Mouse (Mus musculus) adrenal gland, postnatal 36 days (tissue): ENCODE measurements around the gene Sh2b2. TPM values are rescaled to one million over a fixed set of nuclear protein-coding genes. Genes with fewer than 3 reads are reported as not detected.
A peak's percentile ranks its signal among the peaks of the same experiment; 100 is the strongest.
"Not testable (repeated sequence)": the region's sequence is repeated elsewhere in the genome, so short reads cannot be mapped to it uniquely, and the experiment has no call there.

Experiments
- DNase-seq, 2 experiments: peaks; one replicate each; pipeline ENCODE4 v3.0.0; 2021; ENCODE audit warnings: mixed read lengths in 1 of 2
- total RNA-seq, 2 experiments: library from RNA; stranded (reverse); gene quantifications; 2 replicates each; pipeline ENCODE4 v1.2.3; 2021

Sh2b2 gene
- total RNA-seq, 2 experiments from 2014 or later: 19.7 to 21.0 TPM

DNA sequence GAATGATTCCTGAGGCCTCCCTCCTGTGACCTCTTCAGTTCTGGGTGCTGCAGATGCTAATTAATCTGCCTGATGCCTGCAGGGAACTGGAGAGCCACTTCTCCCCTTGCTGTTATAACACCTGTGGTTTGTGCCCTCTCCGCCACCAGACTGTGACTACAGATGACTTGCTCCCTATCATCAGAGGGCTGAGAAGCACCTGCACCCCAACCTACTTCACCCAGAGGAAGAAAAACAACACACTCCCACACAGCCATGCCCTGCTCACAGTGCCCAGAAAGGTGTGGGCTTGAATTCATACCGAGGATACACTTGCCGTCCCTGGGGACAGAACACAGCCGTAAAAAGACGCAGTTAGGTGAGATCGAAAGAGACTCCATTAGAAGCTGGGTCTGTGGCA lies 5.2 kb downstream of the Sh2b2 start:
- no peak for DNase-seq

DNA sequence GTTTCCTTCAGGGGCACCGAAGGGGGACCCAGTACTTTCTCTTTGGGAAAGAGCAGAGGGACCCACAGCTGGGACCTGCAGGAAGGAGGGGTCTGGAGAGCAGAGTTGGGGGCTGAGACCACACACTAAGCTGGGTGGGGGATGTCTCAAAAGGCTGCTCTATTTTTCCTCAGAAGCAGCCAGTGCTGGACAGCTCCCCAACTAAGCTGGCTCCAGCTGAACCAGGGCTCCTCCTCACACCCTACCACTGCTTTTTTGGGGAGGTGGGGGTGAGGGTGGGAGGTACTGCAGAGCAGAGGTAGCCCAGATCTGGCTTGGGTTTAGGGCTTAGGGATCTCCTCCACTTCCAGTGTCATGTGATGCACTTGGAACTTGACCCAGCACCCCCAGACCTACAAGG lies 6.0 kb downstream of the Sh2b2 start:
- no peak for DNase-seq

DNA sequence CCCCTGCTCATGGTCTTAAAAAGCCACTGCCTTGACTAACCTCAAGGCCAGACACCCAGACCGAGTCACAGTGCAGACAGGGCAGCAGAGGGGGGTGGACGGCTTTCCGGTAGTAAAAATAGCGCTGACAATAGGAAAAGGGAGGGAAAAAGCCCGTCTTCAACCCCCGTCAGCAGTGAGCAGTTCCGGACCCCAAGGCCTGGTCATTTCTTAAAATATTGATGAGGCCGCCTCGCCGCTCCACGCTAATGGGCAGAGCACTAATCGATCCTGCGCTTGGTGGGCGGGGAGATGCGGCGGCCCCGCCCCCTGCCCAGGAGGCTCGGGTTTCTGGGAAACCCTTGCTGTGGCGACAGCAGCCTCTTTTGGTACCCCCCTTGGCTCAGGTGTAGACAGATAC lies 8.7 kb downstream of the Sh2b2 start:
- peak; percentile 20 to 48 for DNase-seq

DNA sequence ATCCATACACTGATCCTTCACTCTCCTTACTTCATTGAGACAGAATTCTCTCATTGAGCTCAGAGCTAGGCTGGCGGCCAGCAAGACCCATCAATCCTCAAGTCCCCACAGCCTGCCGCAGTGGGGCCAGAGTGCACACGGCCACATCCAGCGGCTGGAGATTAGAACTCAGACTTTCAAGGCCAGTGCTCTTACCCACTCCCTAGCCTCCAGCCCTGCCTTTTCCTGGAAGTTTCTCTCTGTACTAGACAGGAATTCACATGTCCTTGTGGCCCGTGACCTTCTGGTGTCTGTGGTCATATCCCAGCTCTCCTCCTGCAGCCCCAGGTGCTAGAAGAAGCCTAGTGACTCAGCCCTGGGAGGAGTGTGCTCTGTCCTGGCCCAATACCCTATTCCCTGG lies 9.7 kb downstream of the Sh2b2 start:
- peak; percentile 59 to 74 for DNase-seq

DNA sequence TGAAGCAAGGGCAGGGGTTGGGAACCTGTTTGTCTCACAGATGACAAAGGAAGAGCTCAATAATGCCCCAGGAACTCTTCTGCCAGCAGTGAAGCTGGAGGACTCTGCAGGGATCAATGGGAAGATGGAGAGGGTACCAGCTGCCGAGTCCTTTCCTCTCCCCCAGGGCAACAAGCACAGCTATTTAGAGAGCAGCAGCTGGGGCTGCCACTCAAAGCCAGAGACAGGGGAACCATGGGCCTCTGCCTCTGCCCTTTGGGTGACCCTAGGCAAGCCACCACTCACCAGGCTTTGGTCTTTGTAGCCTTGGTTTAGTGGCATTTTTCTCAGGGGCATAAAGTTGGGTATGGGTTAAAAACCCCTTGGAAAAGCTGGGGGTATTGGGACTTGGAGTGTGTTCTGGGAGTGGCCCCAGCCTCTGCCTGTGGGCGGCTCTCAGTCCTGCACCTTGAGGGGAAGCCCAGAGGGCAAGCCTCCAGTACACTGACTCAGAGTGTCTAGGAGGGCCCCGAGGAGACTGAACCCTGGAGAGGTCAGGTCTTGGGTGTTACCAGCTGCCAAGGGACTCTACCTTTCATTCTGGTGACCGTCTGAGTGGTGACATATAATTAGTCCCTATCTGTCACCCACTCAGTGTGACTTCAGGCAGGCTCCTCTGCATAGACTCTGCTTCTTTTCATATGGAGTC lies 15.9 kb downstream of the Sh2b2 start:
- DNase-seq: no peak

DNA sequence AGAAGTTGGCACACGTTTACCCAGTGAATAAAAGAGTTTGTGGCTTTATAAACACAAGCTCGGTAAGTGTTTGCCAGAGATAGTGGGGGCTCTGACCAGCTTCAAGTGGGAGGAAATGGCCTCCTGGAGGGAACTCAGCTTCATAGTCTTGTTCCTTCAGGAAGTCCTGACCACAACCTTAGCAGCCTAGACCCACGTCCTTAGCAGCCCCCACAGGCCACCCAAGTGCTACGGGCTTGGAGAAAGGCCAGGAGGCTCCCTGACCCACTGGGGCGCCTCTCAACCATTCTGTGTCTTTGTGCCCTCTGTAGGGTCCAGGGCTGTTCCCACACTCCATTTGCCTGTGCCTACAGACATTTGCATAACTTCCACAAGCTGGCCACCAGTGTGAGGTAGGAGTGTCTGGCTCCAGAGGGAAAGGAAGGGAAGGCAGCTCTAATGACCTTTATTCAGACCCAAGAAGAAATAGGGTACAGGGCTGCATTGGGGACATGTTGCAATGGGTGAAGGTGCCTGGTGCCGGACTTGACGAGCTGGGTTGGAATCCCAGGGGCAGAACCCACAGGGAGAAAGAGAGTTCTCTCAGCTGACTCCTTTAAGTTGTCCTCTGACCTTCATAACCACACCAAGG lies 20.0 kb downstream of the Sh2b2 start:
- no peak for DNase-seq

DNA sequence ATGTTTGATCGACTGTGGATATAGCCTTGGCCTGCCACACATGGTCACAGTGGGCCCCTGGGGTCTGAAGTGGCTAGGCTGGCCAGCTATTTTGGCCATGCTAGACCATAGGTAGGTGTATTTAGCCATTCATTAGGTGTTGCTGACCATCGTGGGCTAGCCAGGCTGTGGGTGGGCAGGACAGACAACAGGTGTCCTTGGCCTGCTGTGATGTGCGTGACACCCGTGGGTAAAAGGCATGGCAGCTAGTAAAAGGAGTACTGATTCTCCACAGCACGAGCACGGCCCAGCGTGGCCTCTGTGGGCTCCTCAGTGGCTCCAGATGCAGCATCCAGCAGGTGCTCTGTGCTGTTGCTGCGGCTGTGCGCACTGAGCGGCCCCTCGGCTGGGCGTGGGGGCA lies 27.8 kb downstream of the Sh2b2 start:
- no peak for DNase-seq

DNA sequence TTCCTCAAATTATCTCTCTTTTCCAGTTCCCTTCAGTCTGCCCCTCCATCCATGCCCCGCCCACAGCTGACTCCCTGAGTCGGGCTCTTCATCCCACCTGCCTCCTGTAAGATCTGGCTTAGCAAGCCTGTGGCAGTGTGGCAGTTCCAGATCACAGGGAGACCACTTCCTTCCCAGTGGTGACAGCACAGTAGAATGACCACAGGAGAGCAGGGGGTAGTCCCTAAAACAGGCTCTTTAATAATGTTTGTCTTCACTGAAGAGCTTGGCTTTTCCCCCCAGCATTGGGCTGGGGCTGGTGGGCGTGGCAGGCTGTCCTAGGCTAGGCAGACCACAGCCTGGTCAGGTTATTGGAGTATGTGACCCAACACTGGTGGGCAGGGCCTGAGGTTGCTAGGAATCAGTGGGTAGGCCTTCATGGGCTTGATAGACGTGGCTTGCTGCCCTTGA lies 28.4 kb downstream of the Sh2b2 start:
- peak in 1 of 2 experiments; percentile 19 for DNase-seq

DNA sequence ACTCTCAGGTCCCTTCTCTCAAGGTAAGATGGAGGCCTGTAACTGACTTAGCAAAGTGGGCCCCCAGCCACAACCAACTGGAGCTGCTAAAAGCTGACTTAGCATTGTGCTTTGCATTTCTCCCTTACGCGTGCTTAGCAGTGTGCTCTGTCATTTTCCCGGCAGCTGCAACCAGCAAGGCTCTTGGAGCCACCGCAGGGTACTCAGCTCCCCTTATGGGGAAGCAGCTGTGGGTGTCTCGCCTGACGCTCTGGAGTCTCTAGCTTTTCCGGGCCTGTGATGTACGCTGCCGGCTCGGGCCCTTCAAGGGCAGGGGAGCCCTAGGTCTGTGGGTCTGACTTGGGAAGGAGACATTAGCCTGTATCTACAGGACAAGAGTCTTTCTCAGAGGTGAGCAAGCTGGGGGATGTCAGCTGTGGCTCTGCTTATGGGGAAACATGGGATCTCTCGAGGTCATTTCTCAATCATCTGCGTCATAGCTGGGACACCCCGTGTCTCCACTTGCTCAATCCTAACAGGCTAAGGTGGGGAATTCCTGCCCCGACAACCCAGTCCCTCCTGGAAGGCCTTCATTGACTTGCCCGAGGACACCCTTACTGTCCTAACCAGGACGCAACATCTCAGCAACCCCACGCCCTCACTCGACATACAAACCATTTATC lies 29.2 kb downstream of the Sh2b2 start:
- DNase-seq: peak in 1 of 2 experiments; percentile 24

DNA sequence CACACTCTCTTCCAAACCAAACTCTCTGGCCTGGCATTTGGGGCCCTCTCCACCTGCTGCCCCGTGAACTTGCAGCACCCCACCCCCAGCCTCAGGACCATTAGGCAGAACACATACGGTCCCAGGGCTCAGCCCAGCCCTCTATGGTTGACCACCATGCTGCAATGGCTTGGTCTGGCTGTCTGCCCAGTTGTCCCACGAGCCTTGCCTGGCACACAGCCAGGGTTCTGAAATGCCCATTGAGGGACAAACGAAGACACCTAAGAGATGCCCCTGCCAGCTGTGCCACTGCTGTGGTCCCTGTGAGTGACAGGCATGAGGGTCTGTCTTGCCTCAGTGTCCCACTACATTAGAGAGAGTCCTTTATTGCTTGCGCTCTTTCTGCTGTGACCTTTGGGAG lies 30.4 kb downstream of the Sh2b2 start:
- DNase-seq: peak; percentile 43 to 59

DNA sequence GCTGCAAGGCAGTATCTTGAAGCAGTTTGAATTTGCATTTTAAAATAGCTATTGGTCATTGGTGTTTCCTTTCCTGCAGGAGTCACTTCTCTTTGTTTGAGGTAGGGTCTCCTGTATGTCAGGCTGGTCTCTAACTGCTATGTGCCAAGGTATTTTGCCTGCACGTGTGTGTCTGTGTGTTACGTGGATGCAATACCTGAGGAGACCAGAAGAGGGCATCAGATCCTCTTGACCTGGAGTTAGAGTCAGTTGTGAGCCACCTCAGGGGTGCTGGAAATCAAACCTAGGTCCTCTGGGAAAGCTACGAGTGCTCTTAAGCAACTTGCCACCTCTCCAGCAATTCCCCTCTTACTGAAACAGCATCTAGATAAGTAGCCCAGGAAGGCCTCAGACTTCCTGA lies 31.1 kb downstream of the Sh2b2 start:
- no peak for DNase-seq

DNA sequence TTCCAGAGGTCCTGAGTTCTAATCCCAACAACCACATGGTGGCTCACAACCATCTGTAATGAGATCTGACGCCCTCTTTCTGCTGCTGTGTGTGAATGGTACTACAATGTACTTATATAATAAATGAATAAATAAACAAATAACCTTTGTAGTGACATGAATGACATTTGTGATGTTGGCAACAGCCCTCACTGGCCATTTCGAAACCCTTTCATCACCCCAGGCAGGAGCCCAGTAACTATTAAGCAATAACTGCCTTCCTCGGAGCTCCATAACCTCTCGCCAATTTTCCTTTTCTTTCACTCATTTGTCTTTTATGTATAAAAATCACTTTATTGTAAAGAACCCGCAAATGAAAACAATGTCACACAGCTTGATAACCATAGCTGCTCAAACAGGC lies 32.6 kb downstream of the Sh2b2 start:
- peak in 1 of 2 experiments; percentile 63 for DNase-seq

DNA sequence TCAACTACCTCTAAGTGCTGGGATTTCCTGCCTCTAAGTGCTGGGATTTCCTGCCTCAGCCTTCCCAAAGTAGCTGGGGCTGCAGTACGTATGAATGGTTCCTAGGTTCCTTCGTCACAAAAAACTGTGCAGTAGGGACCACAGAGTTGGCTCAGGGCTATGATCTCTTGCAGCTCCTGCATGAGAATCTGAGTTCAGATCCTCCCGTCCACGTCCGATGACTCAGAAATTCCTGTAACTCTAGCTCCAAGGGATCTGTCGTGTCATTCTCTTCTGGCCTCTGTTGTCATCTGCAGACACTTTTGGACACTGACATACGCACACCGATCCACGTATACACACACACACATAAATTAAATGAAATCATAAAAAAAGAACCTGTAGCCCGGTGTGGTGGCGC lies 33.6 kb downstream of the Sh2b2 start:
- peak in 1 of 2 experiments; percentile 24 for DNase-seq

DNA sequence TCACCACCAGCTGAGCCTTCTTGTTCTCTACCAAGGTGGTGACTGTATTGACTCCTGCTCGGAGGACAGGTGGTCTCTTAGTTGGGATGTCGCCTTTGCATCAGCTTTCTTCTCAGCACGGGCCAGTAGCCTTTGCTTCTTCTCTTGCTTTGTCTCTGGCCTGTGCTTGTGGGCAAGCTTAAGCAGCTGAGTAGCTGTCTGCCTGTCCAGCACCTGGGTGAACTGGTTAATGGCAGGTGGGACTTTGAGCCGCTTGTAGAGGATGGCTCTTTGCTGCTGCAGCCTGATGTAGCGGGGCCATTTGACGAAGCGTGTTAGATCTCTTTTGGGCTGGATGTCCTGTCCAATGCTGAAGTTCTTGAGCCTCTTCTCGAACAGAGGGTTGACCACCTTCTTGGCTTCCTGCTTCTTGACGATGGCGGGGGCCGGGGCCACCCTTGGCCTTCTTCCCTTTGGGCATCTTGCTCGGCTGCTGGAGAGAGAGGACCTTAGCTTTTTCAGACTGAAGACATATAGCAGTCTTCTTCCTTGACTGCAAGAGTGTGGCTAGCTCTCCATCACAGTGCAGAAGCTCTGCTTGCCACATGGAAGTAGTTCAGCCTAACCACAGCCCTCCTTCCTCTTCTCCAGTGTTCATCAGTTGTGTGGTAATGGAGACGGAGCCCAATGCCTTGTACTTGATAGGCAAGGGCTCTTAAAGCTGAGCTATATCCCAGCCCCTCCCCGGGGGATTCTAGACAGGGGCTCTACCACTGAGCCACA lies 34.8 kb downstream of the Sh2b2 start:
- not testable (repeated sequence) for DNase-seq

DNA sequence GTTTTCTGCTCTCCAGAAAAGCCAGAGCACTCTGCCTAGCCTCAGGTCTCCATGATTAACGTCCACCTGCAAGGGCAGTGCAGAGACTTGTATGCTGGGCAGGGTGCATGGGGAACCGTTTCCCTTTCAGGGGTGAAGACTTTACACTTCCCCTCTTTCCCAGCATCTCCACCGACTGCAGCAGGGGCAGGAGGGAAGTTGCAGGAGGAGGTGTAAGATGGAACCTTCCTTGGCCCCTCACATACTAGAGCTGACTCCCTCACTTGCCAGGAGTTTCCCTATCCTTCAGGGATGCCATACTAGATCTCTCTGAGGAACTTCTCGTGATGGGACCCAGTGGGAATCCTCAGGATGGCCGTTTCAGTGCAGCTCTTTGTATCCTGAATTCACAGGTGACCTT lies 35.8 kb downstream of the Sh2b2 start:
- no peak for DNase-seq

DNA sequence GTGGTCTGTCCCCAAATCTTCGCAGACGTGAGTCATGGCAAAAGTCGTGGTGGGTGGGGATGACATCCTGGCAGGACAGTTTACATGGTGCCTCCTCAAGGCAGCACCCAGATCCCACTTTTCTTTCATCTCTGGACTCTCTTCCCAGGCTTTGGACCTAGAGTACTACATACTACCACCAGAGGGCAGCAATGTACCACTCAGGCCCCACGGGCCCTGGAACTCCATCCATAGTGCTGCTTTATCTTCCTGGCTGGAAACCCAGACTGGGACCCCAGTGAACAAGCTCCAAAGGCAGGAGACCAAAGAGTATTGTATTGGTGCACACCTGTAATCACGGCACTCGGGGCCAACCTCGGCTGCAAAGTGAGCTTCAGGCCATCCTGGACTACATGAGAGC lies 44.5 kb downstream of the Sh2b2 start:
- DNase-seq: peak; percentile 66 to 78

DNA sequence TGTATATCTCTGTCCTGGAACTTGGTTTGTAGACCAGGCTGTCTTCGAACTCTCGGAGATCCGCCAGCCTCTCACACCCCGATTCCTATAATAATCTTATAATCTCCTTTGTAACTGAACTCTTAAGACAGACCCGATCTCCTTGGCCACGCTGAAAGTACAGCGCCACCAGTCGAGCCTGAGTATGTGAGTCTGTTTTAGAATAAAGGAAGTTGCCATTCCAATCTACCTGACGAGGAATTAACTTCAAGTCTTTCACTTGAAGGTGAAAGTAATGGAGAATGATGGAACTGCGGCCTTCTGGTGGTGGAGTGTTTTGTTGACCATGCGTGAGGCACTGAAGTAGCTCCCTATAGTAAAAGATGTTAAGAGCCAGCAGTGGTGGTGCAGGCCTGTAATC lies 46.8 kb downstream of the Sh2b2 start:
- peak in 1 of 2 experiments; percentile 12 for DNase-seq

DNA sequence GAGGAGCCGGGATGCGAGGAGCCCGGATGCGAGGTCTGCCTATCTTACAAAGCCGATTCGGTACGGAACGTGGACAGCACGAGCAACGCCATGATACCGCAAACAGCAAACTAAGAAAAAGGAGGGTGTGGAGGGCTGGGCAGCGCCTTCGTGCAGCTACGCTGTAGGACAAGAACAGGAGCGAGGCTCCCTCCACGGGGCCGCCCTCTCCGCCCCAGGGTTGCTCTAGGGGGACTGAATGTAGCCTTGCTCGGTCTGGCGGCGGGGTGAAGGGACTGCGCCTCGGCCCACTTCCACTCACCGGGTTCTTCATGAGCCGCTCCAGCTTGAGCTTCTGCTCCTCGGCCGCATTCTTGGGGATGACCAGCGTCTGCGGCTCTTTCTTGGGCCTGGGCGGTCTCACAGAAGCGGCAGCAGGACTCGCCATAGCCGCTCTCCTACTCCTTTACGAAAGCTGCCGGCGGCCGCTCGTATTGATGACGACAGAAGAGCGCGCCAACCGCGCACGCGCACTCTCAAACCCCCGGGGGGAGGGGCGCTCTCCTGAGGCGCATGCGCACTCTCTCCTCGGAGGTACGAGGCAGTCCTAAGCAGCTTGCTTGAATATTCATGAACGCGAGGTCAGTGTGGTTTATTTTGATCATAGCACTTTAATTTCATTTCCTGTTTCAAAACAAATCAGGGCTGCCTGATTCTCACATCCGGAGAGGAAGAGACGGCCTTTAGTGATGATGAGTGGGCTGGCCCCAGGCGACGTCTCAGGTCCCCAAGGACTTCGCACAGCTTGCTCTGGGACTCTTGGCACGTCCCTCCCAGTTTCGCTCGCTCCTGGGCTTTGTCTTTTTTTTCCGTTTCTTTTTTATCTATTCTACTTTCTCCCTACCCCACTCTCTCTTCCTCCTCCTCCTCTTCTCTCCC lies 47.6 kb downstream of the Sh2b2 start, which contains the start of gene Prkrip1:
TSS of gene Prkrip1 (minus strand) at position 490 of the 918 bp plus-strand sequence.
- peak; percentile 92 to 93 for DNase-seq

DNA sequence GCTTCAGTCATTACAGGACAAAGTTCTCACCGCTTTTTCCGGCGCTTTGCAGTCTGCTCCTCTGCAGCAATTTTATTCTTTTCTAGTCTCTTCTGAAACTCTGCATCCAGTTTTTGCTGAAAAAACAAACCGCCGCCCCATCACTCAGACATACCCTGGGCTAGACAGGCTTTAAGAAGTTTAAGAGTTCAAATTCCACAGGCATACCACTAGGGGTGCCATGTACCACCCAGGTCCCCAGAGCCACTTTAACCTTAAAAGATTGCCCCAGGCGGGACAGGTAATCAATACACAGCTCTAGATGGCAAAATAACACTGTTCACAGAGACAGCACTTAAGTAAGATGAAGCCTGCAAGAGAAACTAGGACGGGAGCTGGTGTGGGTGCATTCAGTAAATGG lies 54.5 kb downstream of the Sh2b2 start:
- DNase-seq: no peak

DNA sequence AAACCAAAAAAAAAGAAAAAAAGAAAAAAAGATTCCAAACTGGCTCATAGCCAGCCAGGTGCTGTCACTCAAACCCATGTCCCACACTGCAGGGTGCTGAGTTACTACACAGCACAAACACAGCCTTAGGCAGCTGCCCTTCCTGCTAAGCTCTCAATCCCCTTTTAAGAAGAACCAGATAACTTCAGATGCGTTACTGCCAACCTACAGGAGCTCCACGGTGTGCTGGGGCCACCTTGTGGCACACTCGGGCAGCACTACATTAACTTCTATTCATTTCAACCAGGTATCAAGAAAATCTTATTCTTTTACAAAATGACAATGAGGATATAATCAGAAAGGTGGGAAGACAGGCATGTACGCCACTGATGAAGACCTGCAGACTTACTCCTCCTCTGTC lies 59.6 kb downstream of the Sh2b2 start:
- peak in 1 of 2 experiments; percentile 48 for DNase-seq

DNA sequence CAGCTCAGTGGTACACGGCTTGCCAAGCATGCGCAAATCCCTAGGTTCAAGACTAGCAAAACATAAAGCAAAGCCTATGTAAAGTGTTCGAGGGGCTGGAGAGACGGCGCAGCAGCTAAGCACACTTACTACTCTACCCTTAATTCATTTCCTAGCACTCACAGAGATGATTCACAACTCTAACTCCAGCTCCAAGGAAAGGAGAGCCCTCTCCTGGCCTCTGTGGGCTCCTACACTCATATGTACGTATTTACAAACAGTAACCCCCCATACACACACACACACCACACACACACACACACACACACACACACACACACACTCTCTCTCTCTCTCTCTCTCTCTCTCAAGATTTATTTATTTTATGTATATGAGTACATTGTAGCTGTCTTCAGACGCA lies 62.6 kb downstream of the Sh2b2 start:
- DNase-seq: no peak
